Mouse (Mus musculus) forelimb bud, embryonic 11.5 days (tissue): ENCODE measurements around the gene Btg2.
A peak's percentile ranks its signal among the peaks of the same experiment; 100 is the strongest.

ENCODE experiments used
- DNase-seq: peaks from one replicate; pipeline ENCODE4 v3.0.0-alpha.2; 2012; ENCODE audit warnings: low read depth, low spot score

Gene Btg2

DNA sequence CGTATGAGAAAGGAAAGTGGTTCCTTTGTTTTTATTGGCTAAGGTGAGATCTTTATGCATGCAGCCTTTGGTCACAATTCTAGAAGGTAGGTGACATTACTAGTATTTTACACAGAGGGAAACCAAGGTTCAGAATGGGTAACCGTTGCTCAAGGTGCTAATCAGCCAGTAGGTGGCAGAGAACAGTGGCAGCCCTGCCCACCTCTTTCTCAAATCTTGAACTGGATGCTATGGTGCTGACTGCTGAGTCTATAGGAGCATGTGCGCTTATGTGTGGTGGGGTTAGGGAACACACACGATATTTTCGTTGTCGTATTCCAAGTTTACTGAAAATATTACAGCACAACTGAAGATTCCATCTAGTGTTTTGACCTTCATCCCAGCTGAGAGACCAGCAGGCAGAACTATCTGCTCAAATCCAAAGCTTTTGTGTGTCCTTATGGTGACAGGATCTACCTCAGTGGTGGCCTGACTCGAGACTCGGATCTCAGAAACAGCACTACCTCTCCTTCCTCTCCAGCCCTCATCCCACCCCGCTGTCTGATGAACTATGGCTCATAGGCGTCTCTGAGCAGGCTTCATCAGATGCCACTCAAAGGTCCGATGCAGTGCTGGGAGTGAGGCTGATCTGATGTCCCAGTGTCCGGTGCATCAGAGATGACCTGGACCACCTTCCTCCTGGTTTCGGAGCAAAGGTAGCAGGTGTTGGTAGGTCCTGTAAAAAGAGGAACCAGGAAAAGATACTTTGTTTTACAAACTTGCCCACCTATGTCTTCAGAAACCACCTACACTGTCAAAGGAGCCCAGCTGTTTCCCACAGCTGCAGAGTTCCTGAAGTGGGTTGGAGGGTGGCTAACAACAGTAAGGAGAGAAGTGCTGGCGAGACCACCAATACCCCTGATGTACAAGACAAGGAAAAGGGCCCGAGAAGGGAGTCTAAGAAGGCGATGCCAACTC is 18.9 kb downstream of the Btg2 start:
- DNase-seq, result no peak

DNA sequence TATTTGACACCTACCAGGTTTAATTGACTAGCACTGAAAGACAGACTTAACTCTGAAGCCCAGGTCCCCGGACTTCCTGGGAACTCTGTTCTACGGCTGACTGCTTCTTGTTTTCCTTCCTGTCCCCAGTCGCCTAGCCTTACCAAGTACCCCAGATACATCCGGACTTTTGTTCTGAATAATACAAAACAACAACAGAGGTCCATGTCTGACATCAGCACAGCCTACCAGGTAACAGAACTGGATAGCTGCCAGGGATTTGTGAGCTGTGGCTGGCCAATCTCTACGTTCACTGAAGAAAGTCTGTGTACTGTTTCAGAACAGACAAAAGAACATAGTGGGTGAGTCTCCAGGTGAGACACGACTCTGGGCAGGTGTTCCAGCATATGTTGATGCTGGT is 20.1 kb downstream of the Btg2 start:
- no peak for DNase-seq

DNA sequence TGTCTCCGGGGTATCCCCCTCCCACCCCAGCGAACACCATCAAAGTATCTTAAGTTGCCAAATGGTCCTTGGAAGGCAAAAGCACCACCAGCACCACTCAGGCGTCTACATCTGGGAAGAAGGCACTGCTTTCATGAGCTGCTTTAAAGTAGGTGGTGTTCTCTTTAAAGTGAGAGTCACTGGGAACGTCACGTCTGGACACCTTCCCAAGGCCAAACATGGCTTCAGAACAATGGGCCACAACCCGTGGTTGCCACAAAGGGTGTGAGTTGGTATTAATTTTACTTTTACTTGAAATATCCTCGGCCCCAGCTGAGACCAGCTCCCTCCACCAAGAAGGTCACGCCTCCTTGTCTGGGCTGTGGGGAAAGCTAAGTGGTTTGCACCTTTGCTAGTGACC is 21.2 kb downstream of the Btg2 start:
- DNase-seq, result no peak

DNA sequence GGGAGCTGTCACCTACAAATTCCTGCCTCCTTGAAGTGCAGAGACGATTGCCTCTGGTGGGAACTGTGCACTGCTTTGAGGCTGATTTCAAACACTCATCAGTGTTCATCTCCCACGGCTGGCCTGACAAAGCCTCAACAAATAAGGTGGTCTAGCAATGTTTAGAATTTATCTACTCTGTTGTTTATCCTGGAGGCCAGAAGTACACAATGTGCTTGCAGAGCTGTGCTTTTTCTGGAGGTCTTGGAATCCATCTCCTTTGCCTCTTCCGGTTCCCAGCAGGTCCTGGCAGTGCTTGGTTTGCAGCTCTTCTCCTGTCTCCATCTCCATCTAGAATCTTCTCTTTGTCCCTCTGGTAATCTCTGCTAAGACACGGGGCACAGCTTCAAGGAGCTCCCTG is 22.6 kb downstream of the Btg2 start:
- DNase-seq, result no peak

DNA sequence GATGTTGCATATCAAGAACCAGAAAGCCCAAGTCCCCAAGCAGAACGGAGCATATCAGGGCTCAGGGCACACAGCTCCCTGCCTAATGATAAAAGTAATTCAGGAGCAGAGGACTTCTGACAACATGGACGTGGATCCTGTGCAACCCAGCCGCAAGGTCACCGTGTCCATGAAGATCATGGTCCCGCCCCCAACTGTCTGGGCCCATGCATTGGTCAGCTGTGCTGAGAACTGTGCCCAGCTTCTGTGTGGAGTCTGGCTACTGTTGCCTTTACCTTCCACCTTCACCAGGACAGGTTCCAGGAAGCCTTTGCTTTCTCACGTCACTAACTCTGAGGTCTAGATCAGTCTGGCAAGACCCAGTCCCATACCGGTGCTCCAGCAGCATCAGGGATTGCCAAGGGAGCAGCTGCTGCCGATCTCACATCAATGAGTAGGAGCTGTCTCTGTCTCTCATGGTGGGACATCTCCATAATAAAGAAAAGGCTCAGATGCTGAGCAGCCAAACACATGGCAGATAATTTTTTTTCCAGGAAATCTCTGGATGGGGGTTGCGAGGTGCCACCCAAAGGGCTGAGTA is 23.2 kb downstream of the Btg2 start:
- DNase-seq, result no peak

DNA sequence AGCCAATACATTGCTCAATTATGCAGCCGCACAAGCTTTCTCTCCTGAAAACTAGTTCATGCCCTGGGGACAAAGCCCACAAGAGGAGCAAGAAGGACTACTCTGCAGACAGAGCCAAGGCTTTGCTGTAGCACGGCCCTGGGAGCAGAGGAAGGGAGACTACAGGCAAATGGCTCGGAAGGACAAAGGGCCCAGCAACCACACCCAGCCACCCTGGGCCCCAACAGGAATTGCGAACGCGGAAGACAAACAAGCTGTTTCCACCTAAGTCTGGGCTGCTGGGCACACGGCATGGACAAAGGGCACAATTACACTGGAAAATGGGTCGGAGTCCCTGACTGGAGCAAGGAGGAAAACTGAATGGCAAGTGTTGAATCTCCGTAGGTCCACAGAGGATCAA is 23.9 kb downstream of the Btg2 start:
- no peak for DNase-seq

DNA sequence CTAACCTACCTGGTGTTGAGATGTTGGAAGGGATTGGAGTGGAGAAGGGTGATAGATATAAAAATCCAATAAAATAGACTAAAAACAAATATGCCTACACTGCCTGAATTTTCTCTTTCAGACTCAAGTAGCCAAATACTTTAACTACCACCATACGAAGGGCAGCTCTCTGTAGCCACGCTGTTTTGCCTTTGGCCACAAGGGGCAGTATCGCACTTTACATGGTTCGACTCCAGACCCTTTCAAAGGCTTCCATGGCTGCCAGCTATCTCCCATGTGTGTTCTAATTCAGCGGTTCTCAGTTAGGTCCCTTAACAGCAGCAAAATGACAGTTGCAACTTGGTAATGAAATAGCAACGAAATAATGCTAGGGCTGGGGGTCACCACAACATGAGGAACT is 25.7 kb downstream of the Btg2 start:
- DNase-seq, result peak; percentile 81

DNA sequence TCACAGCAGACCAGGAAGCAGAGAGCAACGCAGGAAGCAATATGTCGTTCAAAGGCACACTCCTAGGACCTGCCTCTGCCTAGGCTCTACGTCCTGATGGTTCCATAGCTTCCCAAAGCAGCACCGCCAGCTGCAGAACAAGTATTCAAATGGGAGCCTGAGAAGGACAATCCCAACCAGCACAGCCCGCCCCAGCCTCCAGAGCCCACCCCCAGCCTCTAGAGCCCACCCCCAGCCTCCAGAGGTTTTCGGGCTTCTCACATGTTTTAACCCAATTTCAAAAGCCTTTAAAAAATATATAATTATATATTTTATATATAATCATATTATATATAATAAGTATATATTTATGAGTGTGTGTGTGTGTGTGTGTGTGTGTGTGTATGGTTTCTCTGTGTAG is 29.4 kb downstream of the Btg2 start:
- no peak for DNase-seq

DNA sequence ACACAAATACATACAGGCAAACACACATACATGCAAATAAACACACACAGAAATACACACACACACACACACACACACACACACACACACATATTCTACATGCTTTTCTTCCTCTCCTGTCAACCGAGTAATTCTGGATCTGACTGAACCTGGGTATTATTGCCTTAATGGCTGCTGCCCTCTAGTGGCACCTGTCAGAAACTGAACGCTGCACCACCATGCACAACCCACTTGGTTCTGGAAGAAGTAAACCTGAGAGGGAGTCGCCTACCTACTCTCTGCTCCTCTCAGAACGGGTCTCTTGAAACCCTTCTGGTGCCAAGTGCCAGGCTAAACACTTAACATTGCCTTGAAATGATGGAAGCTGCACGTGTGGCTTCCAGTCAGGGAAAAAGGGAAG is 30.2 kb downstream of the Btg2 start:
- peak; percentile 76 for DNase-seq

DNA sequence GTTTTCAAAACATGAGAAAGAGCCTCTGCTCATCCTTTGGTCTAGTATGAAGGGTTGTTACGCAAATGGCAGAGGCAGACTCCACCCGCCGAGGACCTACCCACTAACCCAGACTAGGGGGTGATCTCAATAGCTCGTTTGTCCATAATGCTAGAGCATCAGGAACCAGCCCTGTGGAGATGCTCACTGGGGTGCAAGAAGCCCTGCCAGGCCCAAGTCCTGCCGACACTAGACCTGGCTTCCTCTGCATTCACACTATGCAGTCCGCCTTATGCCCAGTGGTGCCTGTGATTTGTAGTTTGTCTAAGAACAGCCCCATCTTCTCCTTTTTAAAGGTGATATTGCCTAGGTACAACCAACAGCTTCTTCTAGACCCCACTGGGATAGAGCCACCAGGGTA is 31.5 kb downstream of the Btg2 start:
- no peak for DNase-seq

DNA sequence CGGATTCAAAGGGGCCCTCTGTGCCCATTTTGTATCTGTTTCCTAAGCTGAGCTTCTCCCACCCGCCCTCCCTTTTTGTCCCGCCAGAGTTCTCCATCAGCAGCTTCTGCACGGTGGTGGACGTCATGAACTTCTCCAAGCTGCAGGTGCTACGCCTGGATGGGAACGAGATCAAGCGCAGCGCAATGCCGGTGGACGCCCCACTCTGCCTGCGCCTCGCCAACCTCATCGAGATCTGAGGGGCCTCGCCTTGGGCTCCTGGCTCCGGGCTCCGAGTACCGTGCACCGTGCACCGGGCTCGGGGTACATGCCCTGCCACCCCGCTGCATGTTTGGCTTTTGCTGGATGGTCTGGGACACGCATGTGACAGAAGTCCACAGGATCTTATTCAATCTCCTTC is 32.5 kb downstream of the Btg2 start:
- no peak for DNase-seq

DNA sequence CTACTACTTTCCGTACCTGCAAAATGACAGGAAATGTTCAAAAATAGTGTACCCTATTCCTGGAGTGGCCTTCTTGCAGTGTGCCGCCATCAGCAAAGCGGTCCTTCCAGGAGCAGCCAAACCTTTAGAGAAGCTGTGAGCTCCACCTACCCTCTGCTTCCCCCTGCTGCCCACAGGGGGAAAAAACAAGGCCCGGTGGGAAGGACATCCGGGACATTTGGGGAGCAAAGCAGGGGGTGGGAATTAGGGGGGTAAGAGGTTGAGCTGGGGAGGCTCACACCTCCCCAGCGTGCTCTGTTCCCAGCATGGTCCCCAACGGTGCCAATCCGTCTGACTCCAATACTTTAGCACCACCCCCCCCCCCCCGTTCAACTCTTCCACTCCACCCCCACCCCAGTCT is 32.9 kb downstream of the Btg2 start:
- peak; percentile 81 for DNase-seq

DNA sequence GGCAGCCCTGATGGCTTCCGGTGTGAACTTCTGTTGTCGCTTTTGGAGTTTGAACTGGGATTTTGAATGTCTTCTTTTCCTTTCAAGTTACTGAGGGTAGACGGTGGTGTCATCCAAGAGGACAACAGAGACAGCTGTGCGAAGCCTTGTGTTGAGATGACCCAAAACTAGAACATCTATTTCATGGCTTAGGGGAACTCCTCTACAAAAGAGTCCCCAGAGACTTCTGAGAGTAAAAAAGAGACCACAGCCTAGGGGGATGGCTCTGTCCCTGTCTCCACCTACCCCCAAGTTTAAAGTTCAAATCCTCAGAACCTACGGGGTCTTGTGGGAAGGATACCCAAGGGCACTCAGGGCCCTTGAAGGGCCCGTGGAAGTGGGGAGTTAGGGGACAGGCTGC is 34.1 kb downstream of the Btg2 start:
- DNase-seq, result no peak

DNA sequence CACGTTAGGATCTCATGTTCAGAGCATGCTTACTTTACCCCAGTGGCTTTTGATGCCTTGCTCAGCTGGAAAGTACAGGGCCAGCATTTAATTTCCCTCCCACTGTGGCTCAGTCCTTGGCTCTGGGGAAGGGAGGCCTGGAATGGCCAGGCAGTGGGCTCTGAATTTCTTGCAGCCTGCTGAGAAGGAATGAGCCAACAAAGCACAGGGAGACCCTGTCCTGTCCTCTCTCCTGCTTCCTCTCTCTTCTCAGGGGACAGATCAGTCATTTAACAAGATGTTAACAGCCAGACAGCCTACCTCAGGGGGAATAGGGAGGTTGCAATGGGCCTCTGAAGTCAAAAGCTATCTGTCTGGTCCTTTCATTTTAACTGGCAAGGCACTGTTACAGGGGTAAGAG is 36.6 kb downstream of the Btg2 start:
- DNase-seq, result no peak

DNA sequence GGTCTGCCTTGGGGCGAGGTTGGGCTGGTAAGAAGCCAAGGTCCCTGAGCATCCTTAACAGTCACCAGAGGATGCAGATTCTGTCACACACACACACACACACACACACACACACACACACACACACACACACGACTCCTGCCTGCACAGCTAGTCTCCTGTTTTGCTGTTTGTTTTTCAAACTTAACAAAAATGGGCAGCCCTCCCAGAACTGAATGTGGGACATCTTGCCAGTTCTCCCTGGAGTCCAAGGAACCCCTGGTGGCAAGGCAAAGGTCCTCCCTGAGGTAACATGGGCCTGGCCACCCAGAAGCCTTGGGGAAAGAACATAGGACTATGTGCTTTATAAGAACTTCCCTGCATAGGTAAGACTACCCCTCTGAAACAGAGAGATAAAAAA is 37.0 kb downstream of the Btg2 start:
- DNase-seq, result no peak

DNA sequence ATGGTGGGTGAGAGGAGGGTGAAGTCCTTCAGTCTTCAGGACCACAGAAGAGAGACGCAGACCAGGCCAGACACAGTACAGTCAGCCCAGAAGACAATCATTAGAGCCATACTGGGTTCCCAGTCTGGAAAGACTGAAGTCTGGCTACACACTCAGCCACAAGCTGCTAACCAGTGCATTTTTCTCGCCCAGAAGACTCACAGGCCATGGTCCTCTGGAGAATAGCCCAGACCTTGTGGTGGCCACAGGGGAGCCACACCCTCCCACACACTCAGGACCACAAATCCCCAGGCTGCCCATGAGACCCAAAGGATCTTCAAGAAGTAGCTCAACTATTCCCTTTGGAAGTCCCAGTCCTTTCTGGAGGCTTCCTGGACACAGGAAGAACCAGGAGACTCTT is 39.6 kb downstream of the Btg2 start:
- DNase-seq, result no peak

DNA sequence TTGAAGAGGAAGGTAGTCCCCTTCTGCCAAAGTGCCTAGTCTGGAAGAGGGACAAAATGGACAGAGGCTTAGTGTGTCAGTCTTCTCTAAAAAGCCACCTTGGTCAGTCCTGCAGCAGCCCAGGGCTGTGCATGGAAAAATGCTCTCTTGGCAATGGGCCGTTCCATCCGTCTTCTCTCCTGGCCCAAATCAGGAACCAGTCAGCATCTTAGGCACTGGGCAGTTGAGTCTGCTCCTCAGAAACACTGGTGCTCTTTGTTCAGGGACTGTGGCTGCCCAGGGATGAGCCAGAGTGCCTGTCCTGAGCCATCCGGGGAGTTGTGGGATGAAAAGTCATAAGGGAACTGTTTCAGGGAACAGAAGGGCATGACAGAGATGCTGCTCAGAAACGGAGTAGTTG is 40.6 kb downstream of the Btg2 start:
- no peak for DNase-seq

DNA sequence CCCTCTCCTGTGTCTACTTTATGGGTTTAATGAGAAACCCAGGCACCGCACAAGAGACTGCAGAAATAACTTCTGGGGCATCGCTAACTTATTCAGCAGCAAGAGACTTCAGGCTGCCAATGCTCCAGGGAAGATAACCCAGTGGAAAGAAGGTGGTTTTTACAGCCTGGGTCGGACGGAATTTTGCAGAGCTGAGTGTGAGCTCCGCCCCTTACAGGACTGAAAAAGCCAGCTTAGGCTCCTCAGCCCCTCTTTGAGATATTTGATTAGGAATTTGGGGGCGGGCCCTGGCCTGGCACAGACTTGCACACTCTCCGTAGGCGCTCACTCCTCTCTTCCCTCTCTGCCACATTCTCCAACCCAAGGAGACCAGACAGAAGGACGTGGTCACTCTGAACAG is 41.7 kb downstream of the Btg2 start, which contains the start of gene Fmod:
Gene Fmod (plus strand): TSS at position 83 of the 400 bp plus-strand sequence.
- DNase-seq, result peak; percentile 30

DNA sequence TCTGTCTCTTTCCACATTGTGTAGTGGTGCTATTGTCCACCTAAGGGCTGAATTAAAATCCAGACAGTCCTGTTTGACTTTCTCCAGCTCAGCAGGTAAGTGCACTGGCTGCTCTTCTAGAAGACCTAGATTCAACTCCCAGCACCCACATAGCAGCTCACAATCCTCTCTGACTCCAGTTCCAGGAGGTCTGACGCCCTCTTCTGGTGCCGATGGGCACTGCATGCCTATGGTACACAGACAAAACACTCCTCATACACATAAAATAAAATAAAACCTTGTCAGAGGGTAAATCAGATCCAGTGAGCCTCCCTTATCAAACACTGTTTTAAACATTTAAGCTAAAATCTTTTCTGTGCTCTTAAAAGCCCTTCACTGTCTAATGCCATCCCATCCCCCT is 42.4 kb downstream of the Btg2 start:
- no peak for DNase-seq

DNA sequence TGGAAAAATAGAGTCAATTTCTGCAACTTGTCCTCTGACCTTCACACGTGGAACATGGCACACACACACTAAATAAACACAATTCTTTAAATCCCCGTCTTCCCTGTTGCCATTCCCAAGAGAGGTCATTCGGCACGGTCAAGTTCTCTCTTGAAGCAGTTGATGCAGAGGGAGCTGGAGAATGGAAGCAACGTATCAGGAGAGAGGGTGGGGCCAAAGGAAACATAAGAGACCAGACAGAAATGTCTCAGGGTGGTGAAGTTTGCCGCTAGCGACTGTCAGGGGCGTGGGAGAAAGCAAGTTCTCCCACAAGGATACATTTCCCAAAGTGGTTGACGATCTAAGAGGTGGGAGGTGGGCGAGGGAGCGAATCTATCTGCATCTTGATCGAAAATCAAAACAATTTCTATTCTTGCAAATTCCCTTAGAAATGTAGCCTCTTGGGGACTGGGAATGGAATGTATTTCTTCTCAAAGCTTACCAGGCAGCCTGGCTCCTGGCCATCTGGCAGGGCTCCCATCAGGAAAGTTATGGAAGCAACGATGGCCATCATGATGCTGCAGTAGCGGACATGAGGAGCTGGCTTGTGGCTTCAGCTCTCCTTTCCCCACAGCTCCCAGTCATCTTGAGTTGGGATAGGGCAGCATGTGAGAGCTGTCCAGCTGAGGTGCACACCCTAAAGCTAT is 50.6 kb downstream of the Btg2 start:
- DNase-seq, result no peak

DNA sequence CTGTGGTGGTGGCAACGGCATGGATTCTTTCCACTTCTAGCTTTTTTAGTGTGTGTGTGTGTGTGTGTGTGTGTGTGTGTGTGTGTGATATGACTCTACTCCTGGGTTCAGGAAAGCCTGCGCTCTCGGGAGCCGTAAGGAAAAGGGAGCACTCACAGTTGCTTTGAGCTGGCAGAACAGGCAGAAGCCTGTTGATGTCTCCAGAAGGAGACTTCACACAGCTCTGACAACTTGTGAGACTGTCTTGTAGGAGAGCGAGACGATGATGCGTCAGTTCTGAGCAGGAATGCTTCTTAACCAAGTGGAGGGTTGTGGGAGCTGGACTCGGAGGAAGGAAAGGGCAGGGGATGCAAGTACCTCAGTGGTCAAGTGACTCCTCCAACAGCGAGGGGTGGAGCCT is 52.2 kb downstream of the Btg2 start:
- no peak for DNase-seq

DNA sequence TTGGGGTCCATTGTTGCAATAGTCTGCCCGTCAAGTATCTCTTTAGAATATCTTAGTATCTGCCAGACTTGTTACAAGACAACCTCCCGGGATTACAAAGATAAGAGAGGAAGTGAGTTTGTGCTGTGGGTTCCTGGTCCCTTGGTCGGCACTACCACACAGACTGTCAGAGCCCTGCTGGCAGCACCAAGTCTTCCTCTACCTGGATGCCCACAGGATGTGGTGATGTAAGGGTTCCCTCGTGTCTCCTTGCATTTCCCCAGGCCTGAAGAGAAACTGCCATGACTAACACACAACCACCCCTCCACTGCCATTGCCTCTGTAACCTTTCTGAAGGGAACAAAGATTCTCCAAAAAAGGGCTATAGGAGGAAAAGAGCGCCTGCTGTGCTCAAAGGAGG is 52.9 kb downstream of the Btg2 start:
- no peak for DNase-seq
